ENCODE assay signal across 19 mouse cellular contexts in genomic region chr5:147784159-147784558, GRCm38 (mm10). TPM values are rescaled to one million over a fixed set of nuclear protein-coding genes. Genes with fewer than 3 reads are reported as not detected.
DNase-seq lines count a peak whose midpoint lies in the region; ATAC-seq and TF ChIP-seq lines count a peak whose summit lies in the region.
"Had no signal": no experiment of that assay in that cellular context is flagged by ENCODE, and none has a peak within 500 bp of the region (broad histone marks: within the 10 kb centered on the region; RNA-seq: fewer than 3 reads in every experiment).

No protein-coding gene starts in this region.

- H3K4me2 ChIP-seq in heart, postnatal 0 days (ENCODE audit: low read depth, low read length), result no peak overlapping the region
- no peak overlapping the region for H3K4me2 ChIP-seq in heart, embryonic 12.5 days
- no peak overlapping the region for H3K4me2 ChIP-seq in lung, embryonic 14.5 days
- H3K4me2 ChIP-seq: forebrain, embryonic 13.5 days; heart, embryonic 11.5 days; hindbrain, embryonic 13.5 days had no signal

- no peak overlapping the region for H3K27ac ChIP-seq in heart, postnatal 0 days (ENCODE audit: low read depth)
- H3K27ac ChIP-seq in heart, embryonic 12.5 days (ENCODE audit: poor library complexity, severe bottlenecking), result no peak overlapping the region
- no peak overlapping the region for H3K27ac ChIP-seq in lung, embryonic 14.5 days (ENCODE audit: low read depth)
- H3K27ac ChIP-seq: embryonic facial prominence, embryonic 10.5 days; forebrain, embryonic 13.5 days; hindbrain, embryonic 13.5 days had no signal

- CTCF ChIA-PET in Patski (lab: Charles Lee), result no interaction called here

- WGBS in heart, postnatal 0 days, result 90% methylated on average over 9 of the region's 9 CpGs
- 88% methylated on average over 9 of the region's 9 CpGs for WGBS in heart, embryonic 12.5 days
- 90% methylated on average over 9 of the region's 9 CpGs for WGBS in lung, embryonic 14.5 days

- POLR2A ChIA-PET in Patski (lab: Charles Lee), result no interaction called here

- TF ChIP-seq EP300 in heart, postnatal 0 days (IDR thresholded peaks at IDR 0.05; ENCODE audit: low read depth), result no peak

- no peak for DNase-seq in heart, postnatal 0 days (ENCODE audit: low spot score)
- DNase-seq in lung, embryonic 14.5 days, result no peak
- DNase-seq in lung, postnatal 4 days, result no peak
- no peak for DNase-seq in Patski (ENCODE audit: low read depth, low spot score)
- no peak for DNase-seq in ovary, adult 18-20 months (ENCODE audit: low spot score)
- no peak for DNase-seq in neural tube, embryonic 10.5 days (ENCODE audit: extremely low spot score, low spot score)
- DNase-seq: adrenal gland, adult 2 months; adrenal gland, postnatal 36 days; cerebellum, adult 2 months; forebrain, postnatal 0 days; gastrocnemius, postnatal 36 days; heart, adult 18-20 months had no signal

- no peaks in the 10 kb centered on the region for H3K27me3 ChIP-seq in heart, postnatal 0 days (ENCODE audit: control insufficient read depth, insufficient read depth, low read length)
- H3K27me3 ChIP-seq in heart, embryonic 12.5 days (replicated peaks), result no peaks in the 10 kb centered on the region
- H3K27me3 ChIP-seq in lung, embryonic 14.5 days (ENCODE audit: insufficient read depth, low read length), result no peaks in the 10 kb centered on the region
- H3K27me3 ChIP-seq in E14TG2a.4 (ENCODE audit: insufficient read depth, low read length), result peaks cover 7% of the 10 kb centered on the region; the same call in 1 of the 2 replicates
- no peaks in the 10 kb centered on the region for H3K27me3 ChIP-seq in Patski
- H3K27me3 ChIP-seq: forebrain, embryonic 13.5 days; hindbrain, embryonic 13.5 days had no signal

- TF ChIP-seq CTCF in heart, postnatal 0 days (IDR thresholded peaks at IDR 0.05; ENCODE audit: low read depth), result 0 out of 2 replicates have a peak, but pooled peaks have one; percentile 6
- TF ChIP-seq CTCF in lung, embryonic 14.5 days (IDR thresholded peaks at IDR 0.05; ENCODE audit: low read depth), result peak; percentile 6; the same call in 1 of the 2 replicates
- TF ChIP-seq CTCF in E14TG2a.4 (conservative IDR thresholded peaks at IDR 0.05; ENCODE audit: low read length) (peak; percentile 57), Patski (IDR thresholded peaks at IDR 0.05) (peak; percentile 45)

- H3K4me1 ChIP-seq in heart, postnatal 0 days (ENCODE audit: control insufficient read depth, insufficient read depth), result no peaks in the 10 kb centered on the region
- H3K4me1 ChIP-seq in heart, embryonic 12.5 days (replicated peaks), result peaks cover 32% of the 10 kb centered on the region
- no peaks in the 10 kb centered on the region for H3K4me1 ChIP-seq in lung, embryonic 14.5 days (ENCODE audit: insufficient read depth)
- H3K4me1 ChIP-seq in E14TG2a.4 (replicated peaks; ENCODE audit: low read depth, low read length), result 0 out of 2 replicates have a peak, but pooled peaks cover 4% of the 10 kb centered on the region
- H3K4me1 ChIP-seq: forebrain, embryonic 13.5 days had no signal

- no peak overlapping the region for H3K9ac ChIP-seq in heart, postnatal 0 days (replicated peaks; ENCODE audit: low read depth, low read length)
- no peak overlapping the region for H3K9ac ChIP-seq in heart, embryonic 12.5 days
- H3K9ac ChIP-seq in lung, embryonic 14.5 days, result no peak overlapping the region
- H3K9ac ChIP-seq: forebrain, embryonic 13.5 days; forebrain, postnatal 0 days; hindbrain, embryonic 13.5 days had no signal

- H3K9me3 ChIP-seq in heart, postnatal 0 days (replicated peaks; ENCODE audit: control insufficient read depth, low read length), result peaks cover 3% of the 10 kb centered on the region; the same call in 1 of the 2 replicates
- peaks cover 3% of the 10 kb centered on the region; the same call in 1 of the 2 replicates for H3K9me3 ChIP-seq in heart, embryonic 12.5 days (replicated peaks)
- no peaks in the 10 kb centered on the region; the same call in 1 of the 2 replicates for H3K9me3 ChIP-seq in lung, embryonic 14.5 days (ENCODE audit: low read depth, low read length)
- no peaks in the 10 kb centered on the region for H3K9me3 ChIP-seq in E14TG2a.4 (ENCODE audit: low read length)
- H3K9me3 ChIP-seq: forebrain, embryonic 13.5 days had no signal

- H3K4me3 ChIP-seq in heart, postnatal 0 days (ENCODE audit: low read depth, low read length), result no peak overlapping the region
- no peak overlapping the region for H3K4me3 ChIP-seq in heart, embryonic 12.5 days
- no peak overlapping the region for H3K4me3 ChIP-seq in lung, embryonic 14.5 days (ENCODE audit: low read depth, low read length)
- H3K4me3 ChIP-seq in E14TG2a.4 (replicated peaks; ENCODE audit: low read length), result no peak overlapping the region
- H3K4me3 ChIP-seq: embryonic facial prominence, embryonic 10.5 days; forebrain, embryonic 13.5 days; hindbrain, embryonic 13.5 days had no signal

- no peak for ATAC-seq in heart, postnatal 0 days (ENCODE audit: insufficient read depth, low read depth)
- no peak for ATAC-seq in heart, embryonic 12.5 days (ENCODE audit: insufficient number of reproducible peaks, low FRiP score)
- ATAC-seq in lung, embryonic 14.5 days (ENCODE audit: insufficient read depth), result no peak
- no peak for ATAC-seq in Patski
- ATAC-seq: forebrain, embryonic 13.5 days; forebrain, postnatal 0 days had no signal

- in situ Hi-C loops in Patski (cut with MboI; ENCODE audit: low pct_unique_long_range_greater_than_20kb), result no loop called here

- no peaks in the 10 kb centered on the region for H3K36me3 ChIP-seq in heart, postnatal 0 days (replicated peaks; ENCODE audit: control insufficient read depth, insufficient read depth, low read length)
- H3K36me3 ChIP-seq in heart, embryonic 12.5 days, result no peaks in the 10 kb centered on the region
- no peaks in the 10 kb centered on the region for H3K36me3 ChIP-seq in lung, embryonic 14.5 days (ENCODE audit: insufficient read depth)
- H3K36me3 ChIP-seq in E14TG2a.4 (ENCODE audit: insufficient read depth, low read length), result no peaks in the 10 kb centered on the region
- H3K36me3 ChIP-seq: embryonic facial prominence, embryonic 10.5 days; G1E; hindbrain, embryonic 13.5 days had no signal

RNA-seq across cellular contexts. Expression of gene Flt1, which starts 58.3 kb away (rescaled TPM):
- 32.0 and 39.1 TPM in 2 replicates for total RNA-seq in heart, postnatal 0 days (2014; rRNA removed; ENCODE audit: low replicate concordance)
- 11.8 and 12.3 TPM in 2 replicates for polyA plus RNA-seq in heart, postnatal 0 days (2015; fragmentation: Nextera tagmentation; extraction: Ambion mirVana)
- 27.8 and 30.4 TPM in 2 replicates for polyA plus RNA-seq in heart, embryonic 12.5 days (2016; fragmentation: Nextera tagmentation; extraction: Ambion mirVana)
- 18.4 and 22.9 TPM in 2 replicates for polyA plus RNA-seq in lung, embryonic 14.5 days (2014; fragmentation: Nextera tagmentation; extraction: Ambion mirVana)
- polyA plus RNA-seq in Patski (2021), result 14.7 TPM

Comparison
In these comparisons a context has a peak if more than half of its experiments do, and no peak if none do; other contexts are left out.
1. CTCF ChIP-seq: peak in every context shown above with its lines; median percentile 57 in E14TG2a.4; 45 in Patski; 6 in heart, postnatal 0 days; 6 in lung, embryonic 14.5 days.